Mouse (Mus musculus): Measurements from ENCODE around the gene Cdc5l. TPM values are rescaled to one million over a fixed set of nuclear protein-coding genes. Genes with fewer than 3 reads are reported as not detected.
"Not testable (repeated sequence)": the region's sequence is repeated elsewhere in the genome, so short reads cannot be mapped to it uniquely, and the experiment has no call there.

Gene Cdc5l
- total RNA-seq, 1 experiment from 2014 or later = 44.1 TPM

DNA sequence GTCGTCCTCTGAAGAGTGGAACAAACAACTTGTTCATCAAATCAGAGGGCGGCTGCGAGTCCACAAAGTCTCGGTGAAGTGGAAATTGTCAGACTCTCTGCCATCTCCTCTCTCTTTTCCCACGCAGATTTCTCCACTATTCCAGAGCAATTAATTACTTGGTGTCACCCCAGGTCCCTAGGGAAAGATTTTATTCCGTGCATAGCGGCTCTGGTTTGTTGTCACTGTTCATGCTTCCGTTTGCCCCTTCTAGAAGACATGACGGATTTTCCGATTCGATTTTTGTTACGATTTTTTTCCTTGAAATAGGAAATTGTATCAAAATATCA lies 689 bp upstream of the Cdc5l start:
- no peak for DNase-seq

DNA sequence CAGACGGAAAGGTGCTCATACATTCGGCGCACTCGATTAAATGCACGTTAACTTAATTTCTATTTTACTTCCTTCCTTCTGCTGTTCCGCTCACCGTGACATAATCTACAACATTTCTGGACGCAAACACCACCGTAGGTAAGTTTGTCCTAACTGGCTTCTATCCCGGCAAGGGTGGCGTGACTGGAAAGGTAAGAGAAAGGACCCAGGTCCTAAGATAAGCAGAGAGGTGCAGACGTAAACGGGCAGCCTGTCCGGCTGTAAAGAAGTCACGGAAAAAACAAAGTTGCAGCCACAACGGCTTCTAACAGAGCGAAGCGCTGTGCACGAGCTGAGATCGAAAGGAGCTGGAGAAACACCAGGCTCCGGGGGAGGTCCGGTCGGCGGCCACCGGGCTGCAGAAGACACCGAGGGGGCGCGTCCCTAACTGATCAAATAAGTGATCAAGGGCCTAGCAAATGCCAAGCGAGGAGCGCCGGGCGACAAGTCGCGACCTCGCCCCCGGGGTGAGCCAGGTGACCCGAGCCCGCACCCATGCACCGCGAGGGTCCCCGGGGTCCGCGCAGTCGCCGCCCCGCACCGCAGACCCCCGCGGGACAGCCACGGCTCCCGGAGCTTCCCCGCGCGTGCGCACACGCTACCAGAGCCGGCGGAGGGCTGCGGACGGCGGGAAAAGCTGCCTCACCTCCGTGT lies 685 bp downstream of the Cdc5l start:
- no peak for DNase-seq

DNA sequence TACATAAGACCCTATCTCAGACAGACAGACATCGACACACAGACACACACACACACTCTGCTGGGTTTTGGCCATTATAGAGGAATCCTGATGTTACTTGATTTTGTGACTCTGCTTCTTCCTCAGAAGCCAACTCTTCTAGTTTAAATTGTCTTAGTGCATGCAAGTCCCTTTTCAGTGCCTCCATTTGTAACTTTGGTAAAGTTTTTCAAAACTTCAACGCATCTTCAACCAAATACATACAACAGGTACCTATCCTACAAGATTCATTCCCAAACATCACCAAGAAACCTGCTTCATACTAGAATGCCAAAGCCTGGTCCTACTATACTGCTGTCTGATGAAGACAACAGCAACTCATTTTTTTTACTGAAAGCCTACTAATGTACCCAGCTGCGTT lies 1.5 kb downstream of the Cdc5l start:
- no peak for DNase-seq

DNA sequence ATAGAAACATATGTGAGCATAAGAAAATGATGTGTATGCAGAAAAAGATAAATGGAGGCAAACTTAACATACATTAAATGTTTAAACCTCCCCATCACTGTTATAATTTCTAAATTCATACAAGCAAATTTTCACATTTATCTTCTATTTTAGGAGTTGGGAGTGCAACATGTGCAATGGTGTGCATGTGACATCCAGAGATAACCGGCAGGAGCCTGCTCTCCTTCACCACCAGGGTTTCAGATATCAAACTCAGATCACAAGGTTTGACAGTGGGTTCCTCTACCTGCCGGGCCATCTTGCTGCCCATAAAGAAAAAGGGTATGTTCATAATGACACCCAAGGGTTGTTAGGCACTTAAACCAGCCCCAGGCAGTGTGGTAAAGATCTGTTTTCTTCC lies 16.1 kb downstream of the Cdc5l start:
- no peak for DNase-seq

DNA sequence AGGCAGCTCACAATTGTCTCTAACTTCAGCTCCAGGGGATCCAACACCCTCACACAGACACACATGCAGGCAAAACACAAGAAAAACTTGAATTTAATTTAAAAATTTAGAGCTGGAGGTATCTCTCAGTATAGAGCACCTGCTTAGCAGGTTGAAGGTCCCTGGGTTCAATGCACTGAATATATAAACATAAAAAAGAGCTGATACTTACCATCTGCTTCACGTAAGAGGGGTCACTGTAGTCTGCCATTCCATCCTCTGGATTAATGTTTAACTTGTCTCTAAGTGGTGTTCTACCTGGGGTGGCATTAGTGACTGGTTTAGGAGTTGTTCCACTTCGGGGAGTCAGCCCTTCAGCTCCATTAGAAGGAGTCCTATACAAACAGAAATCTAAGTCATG lies 21.9 kb downstream of the Cdc5l start:
- DNase-seq = not testable (repeated sequence)

DNA sequence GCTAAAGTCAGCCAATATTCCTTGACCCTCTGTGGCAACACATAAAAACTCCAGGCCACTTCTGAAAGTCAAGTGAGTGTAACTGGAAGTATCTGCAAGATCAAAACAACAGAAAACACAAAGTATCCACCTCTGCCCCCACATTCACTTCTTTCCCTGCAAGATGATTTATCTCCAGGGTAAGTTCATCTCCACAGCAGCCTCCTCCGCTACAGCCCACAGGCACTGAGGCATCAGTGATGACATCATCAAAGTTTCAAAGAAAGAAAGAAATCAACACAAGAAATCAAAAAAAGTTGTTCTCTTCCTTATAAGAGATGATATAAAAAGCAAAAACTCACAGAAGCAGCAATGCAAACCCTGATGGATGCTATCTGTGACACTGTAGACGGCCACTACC lies 24.8 kb downstream of the Cdc5l start:
- DNase-seq = no peak

DNA sequence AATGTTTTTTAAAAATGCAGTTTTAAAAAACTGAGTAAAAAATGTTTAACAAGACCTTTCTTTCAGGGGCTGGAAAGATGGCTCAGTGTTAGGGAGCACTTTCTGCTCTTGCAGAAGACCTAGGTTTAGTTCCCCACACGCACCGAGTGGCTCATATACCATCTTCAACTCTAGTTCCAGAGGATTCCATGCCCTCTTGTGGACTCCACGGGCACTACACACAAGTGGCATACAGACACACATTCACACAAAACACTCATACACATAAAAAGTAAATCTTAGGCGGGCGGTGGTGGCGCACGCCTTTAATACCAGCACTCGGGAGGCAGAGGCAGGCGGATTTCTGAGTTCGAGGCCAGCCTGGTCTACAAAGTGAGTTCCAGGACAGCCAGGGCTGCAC lies 27.3 kb downstream of the Cdc5l start:
- no peak for DNase-seq

DNA sequence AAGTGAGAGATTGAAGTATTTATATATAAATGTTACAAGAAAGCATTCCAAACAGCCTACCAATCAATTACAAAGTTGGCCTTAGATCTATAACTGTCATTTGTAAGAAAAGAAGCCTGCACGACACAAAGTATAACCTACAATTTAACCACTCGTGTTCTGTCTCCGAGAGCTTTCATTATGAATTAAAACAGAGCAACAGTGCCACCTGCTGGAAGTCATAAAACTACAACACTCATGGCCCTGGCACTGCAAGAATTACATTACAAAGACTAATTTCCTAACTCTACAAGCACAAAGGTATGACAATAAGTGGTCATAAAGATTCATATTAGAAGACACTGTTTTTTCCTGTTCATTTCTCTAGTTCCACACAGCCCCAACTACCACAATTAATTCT lies 30.3 kb downstream of the Cdc5l start:
- DNase-seq = no peak

DNA sequence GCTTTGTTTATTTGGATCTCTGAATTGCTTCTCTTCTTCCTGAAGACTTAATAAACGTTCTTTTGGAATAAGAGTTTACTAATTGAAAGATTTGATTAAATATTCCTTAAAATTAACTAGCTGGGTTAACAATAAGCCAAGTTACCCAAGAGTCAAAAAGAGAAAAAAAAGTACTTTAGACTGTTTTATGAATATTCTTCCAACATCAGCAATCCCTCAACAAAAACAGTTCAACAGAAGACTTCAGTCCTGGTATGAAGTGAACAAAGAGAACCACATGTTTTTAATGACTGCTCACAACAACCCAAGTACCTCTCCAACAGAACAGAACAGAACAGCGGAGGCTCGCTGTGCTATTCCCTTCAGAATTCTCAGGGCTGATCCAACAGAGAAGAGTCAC lies 30.9 kb downstream of the Cdc5l start:
- no peak for DNase-seq

DNA sequence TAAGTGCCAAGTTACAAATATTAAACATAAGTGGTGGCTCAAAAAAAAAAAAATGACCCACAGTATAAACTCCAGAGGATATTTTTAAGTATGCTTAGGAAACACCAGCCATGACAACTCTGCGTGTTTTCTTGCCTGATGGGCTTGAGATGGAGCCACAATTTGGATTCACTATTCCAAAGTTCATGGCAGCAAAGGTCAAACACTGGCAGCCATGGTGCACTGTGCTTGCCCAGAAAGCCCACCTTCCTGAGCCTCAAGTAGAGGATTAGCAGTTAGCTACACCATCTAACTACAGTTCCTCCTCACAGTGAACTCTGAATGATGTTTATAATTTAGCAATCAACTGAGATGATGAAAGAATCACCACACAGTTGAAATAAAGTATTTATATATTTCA lies 31.4 kb downstream of the Cdc5l start:
- DNase-seq = no peak

DNA sequence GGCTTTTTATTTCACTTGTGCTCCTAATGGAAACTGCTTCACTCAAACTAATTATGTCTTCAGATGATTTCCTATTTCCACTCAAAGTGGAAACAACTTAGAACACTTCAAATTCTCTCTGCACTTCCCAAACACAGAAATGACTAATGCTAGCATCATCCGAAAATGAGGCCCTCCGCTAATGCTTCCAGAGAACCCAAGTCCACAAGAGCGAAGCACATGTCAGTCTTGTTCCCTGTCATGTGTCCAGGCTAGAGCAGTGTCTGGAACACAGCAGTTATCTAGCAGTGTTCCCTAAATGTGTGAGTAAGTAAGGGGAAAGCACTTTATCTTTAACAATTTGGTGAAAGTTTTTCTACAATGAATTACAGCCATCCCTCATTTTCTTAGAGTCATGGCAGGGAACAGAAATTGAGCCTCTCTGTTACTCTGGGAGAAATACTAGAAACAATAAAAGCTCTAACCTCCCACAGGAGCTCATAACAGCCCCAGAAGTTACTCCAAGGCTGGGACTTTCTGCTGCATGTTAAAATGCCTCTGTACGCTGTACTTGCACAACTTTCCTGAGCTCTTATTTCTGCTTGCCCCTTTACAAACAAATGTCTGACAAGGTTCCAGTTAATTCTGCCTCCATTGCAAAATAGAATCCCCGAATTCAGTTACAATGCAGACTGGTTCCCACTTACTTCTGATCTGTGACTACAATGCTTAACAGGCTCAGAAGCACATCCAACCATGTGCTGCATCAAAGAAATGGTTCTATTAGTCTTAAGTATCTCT lies 32.2 kb downstream of the Cdc5l start:
- no peak for DNase-seq

DNA sequence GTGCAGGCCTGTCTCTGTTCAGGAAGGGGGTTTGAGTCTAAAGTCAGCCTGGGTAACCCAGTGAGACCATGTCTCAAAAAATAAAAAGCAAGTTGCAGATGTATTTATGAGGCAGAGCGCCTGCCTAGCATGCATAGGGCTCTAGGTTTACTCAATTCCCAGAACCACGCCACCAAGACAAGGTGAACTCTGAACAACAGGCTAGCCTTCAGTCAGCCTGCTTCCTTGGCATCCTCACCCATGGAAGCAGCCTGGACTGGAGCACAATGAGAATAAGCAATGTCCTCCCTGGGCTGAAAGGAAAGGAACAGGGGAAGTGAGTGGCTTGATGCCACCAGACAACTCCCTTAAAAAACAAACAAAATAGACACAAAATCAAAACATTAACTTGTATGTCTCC lies 35.5 kb downstream of the Cdc5l start:
- no peak for DNase-seq

DNA sequence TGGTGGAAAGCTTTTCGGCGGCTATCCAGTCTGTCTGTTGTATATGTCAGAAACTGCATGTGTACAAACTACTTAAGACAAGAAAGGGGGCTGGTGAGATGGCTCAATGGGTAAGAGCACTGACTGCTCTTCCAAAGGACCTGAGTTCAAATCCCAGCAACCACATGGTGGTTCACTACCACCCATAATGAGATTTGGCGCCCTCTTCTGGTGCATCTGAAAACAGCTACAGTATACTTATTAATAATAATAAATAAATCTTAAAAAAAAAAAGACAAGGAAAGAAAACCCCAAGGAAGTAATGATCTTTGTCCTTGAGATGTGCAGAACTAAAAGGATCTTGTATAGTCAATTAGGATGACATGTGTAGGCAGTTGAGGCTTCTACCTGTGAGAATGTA lies 36.0 kb downstream of the Cdc5l start:
- no peak for DNase-seq

DNA sequence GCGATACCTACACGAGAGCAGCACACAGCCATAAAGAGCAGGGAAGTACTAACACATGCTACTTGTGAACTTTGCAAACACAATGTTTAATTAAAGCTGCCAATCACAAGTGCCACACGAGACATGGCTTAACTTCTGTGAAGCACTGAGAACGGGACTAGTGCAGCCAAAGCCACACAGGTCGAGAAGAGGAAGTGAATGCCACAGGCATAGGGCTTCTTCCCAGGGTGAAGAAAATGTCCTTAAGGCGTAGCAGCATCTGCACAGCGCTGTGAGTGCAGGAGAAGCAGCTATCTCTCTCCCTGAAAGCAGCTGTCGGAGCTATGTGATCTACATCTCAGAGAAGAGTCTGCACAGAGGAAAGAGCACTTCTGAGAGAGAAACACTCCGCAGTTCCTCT lies 38.9 kb downstream of the Cdc5l start:
- DNase-seq = no peak

DNA sequence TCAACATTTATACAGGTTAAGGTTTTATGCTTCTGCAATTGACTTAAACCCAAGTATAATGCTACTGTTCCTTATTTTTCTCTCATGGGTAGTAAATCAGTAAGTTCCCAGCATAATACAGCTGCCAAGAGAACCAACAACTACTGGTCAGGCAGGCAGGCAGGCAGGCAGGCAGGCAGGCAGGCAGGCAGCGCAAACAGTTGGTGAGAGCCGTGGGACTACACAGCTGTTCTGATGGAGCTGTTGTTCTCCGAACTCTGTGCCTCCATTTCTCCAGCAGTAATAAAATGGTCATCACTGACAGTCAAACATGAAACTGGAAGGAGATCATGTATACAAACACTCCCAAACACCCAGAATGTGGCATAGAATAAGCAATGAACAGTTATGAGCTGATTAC lies 39.8 kb downstream of the Cdc5l start:
- no peak for DNase-seq

DNA sequence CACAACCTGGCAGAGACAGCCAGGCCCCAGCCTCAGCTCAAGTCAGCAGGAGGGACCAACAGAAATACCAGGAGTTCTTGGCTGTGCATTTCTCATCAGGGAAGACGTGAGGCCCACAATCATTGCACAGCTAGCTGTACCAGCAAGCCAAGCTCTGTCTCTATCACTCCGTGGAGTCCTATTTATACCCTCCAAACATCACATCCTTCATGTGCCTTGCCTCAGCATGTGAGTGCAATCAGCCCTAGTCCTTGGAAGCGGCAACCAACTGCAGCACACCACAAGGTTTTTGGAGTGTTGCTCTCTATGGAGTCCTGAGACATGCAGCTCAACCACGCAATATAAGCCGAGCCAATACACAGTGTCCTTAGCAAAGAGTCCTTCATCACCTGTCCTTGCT lies 43.6 kb downstream of the Cdc5l start:
- no peak for DNase-seq

DNA sequence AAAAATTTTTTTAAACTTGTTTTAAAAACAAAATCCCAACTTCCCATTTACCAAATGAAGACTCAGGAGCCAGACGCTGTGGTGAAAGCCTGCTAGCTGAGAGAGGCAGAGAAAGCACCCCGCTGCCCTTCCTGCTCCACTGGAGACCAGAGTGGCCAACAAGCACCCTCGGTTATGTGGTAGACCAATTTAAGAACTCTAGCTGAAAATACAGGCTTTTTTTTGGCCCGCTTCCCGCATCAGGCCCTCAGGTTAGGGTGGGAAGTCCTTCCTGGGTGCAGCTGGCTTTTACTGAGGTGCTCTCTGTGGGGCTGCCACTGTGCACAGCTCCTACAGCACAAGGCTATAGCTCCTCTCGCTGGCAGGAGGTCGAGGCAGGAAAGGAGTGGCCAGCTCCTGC lies 46.6 kb downstream of the Cdc5l start:
- no peak for DNase-seq

DNA sequence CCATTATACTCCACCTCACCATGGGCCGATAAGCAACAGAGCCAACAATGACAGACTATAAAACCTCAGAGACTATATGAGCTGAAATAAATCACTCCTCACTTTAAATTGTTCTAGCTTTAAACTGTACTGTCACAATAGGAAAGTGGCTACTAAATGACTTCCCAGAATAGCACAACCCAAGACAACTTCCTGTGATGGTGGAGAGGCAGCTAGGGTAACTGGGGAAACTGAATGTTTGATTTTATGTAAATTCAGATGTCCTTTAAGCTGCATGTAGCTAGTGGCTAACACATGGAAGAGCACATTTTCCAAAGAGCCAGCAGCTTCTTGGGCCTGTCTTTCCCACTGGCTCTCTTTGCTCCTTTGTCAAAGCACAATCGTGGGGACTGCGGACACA lies 50.2 kb downstream of the Cdc5l start:
- DNase-seq = no peak

DNA sequence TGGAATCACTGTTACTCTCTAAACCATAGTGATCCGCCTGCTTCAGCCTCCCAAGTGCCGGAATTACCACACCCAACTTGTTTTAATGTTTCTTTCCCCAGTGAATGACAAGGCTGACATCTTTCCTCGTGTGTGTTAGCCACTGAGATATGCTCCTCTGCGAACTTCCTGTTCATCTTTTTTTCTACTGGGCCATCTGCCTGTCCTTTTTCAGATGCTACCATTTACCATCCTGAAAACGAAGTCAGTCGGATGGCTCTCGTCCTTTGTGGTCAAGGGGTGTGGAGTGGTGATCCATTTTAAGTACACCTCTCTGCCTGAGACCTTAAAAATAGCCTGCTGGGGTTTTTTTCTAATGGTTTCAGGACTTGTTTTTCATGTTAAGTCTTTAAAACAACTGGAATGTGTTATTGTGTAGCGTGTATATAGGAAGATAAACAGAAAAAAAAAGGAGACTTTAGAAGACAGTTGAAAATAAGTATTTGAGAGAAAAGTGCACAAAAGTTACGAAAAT lies 54.2 kb downstream of the Cdc5l start:
- DNase-seq = no peak

DNA sequence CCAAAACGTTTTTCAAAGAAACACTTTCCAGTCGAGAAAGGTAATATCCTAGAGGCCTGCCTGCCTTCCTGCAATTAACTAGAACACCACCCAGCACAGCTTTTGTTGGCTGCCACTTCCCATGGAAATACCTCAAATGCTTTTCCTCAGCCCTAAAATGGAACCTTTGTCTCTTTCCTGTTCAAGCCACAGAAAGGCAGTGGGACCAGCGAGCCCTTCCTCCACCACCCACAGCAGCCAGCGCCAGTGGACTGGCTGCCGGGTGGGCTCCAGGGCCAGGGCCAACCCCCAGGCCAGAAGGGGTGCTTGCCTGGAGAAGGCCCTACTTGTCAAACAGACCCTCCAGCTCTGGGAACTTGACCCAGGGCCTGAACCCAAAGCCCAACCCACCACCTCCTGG lies 56.2 kb downstream of the Cdc5l start:
- no peak for DNase-seq

DNA sequence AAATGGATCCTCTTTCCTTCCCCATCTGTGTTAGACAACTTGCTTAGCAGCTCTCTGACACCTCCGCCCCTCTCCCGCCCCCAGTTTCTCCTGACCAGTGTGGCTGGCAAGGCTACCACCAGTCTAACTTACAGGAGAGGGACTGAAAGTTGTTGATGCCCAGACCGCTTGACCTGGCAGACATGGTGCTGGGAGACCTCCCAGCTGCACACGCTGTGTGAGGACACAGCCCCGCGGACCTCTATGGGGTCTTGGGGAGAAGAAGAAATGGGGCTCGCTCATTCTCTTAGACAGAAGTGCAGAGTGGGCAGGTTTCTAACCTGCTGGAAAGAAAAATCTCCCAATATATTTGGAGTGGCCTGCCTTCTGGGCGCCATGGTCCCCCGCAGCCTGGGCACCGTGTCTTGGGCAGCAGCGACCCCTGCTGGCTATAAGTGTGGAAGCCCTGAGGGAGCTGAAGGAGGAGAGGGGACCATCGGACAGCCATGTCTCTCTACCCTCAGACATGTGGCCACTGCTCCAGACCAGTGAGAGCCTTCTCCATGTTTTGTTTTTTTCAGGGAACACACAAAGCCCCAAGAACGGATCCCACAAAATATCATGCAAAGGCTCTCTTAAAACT lies 59.4 kb downstream of the Cdc5l start:
- DNase-seq = peak; percentile 81

DNA sequence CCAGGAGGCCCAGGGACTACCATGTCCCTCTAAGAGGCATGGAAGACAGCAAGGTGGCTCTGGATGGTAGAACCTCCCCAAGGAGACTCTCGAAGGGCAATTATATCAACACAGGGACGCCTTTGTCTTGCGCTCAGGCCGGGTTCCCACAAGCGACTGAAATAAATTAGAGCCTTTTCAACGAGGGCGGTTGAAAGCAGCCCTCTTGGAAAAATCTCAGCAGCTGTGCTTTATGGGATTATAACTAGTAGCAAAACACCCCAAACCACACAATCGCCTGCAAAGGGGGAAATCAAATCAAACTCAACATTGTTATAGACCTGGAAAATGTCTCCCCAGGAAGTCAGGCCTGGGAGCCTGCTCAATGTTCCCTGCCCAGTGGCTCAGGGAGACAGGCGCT lies 62.5 kb downstream of the Cdc5l start:
- DNase-seq = no peak

DNA sequence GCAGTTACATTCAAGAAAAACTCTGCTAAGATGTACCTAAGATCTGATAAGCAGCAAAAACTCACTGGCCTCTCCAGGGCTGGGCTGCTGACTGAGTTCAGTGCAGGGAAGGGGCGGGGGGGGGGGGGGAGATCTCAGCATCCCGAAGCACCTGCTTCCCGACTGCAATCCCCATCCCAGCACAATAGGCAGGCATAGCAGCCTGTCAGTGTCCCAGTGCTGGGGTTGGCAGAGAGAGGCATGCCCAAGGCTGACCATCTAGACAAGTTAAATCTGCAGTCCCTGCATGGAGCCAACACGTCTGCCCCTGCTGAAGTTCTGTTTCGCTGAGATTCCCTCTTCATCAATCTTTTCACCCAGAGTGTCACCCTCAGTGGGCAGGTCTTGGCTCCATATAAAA lies 63.0 kb downstream of the Cdc5l start:
- no peak for DNase-seq

DNA sequence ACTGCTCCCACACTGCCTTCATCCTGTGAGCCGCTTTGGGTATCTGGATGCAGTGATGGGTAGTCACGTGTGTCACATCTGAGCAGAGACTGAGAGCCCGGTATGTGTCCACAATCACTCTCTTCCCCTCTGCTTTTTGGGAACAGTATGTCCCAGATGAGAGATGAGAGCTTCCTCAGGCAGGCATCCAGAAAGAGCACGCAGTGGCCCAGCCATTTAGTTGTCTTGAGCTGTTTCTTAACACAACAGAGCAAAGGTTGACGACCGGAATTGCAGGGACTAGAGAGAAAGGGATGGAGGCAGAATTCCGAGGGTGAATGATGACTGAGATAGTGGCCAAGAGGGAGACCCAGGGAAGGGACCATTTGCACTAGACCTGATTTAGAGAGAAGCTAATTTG lies 68.7 kb downstream of the Cdc5l start:
- DNase-seq = no peak

All from adrenal gland, postnatal 25 days (tissue).